Mouse (Mus musculus) kidney, adult 2 months (tissue): ENCODE measurements around the gene Ebf1.

ENCODE experiments used
- CTCF ChIP-seq: fragments of 200-500 bp; conservative IDR thresholded peaks from 2 replicates; pipeline ENCODE4 v1.5.1; 2011; ENCODE audit warnings: low read depth, mild to moderate bottlenecking, control low read depth, low read length, moderate library complexity, mixed read lengths; ENCODE audit not compliant: insufficient read depth, insufficient read length
- POLR2A ChIP-seq: fragments of 200-500 bp; IDR thresholded peaks from one replicate; pipeline ENCODE4 v1.6.1; 2011; ENCODE audit warnings: low read depth, low read length, control low read depth

GRCm38 (mm10) chr11:44628412-44628811 lies 11.3 kb downstream of the Ebf1 start:
- TF ChIP-seq POLR2A: no peak
- no peak for TF ChIP-seq CTCF
